ENCODE assay signal across 9 mouse cellular contexts in the genomic region with DNA sequence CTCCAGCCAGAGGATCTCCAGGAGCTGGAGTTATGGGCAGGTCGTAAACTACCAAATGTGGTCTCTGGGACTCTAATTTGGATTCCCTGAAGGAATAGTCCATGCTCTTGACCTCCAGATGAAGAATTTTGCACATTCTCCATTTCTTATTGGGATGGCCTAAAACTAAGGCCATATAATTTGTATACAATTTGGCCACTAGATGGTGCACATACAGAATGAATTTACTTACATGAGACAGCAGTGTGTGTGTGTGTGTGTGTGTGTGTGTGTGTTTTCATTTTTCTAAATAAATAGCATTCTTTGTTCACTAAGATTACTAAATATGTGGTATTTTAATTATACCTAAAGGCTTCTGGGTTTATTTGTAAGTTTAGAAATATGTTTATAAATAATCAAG.
A peak's percentile ranks its signal among the peaks of the same experiment; 100 is the strongest.
DNase-seq lines count a peak whose midpoint lies in the region; TF ChIP-seq lines count a peak whose summit lies in the region.
"Had no signal": no experiment of that assay in that cellular context is flagged by ENCODE, and none has a peak within 500 bp of the region (broad histone marks: within the 10 kb centered on the region; RNA-seq: fewer than 3 reads in every experiment).

No protein-coding gene starts in this region.

- H3K4me3 ChIP-seq in gastrocnemius, adult 2 months, result no peak overlapping the region
- H3K4me3 ChIP-seq in lung, adult 2 months (replicated peaks; ENCODE audit: extremely low read depth, low read depth, low read length), result no peak overlapping the region
- H3K4me3 ChIP-seq: neural tube, embryonic 12.5 days had no signal

- H3K4me1 ChIP-seq in lung, adult 2 months (ENCODE audit: control insufficient read depth, insufficient read depth, low read length), result no peaks in the 10 kb centered on the region
- H3K4me1 ChIP-seq: neural tube, embryonic 12.5 days had no signal

- TF ChIP-seq CTCF in gastrocnemius, adult 2 months (IDR thresholded peaks at IDR 0.05), result peak; percentile 66
- no peak for TF ChIP-seq CTCF in lung, adult 2 months (IDR thresholded peaks at IDR 0.05; ENCODE audit: insufficient read depth, low read length)

- intact Hi-C loops in gastrocnemius, adult 2 months (cut with DNase I), result loop anchor here (2.0 kb wide), 1 partner anchor 168 kb away; no protein-coding TSS in a partner anchor

- WGBS in lung, adult 2 months, result 79% methylated on average over 1 of the region's 1 CpGs

- no peak for TF ChIP-seq POLR2A in lung, adult 2 months (IDR thresholded peaks at IDR 0.05; ENCODE audit: borderline replicate concordance, extremely low read depth, low read depth, low read length)

- no peak overlapping the region for H3K27ac ChIP-seq in gastrocnemius, adult 2 months
- H3K27ac ChIP-seq: neural tube, embryonic 12.5 days had no signal

- no peak for DNase-seq in gastrocnemius, adult 2 months
- DNase-seq in gastrocnemius, adult 8-10 months (ENCODE audit: low spot score in 2 of 2), result no peak
- peak; percentile 53 for DNase-seq in lung, postnatal 10 days
- DNase-seq in lung, adult 2 months, result no peak
- peak; percentile 54 for DNase-seq in brain, embryonic 18.5 days (ENCODE audit: low read depth, low spot score)
- DNase-seq in retina, embryonic 14.5 days (ENCODE audit: low spot score), result peak; percentile 80
- no peak for DNase-seq in thymus, adult 18-20 months
- no peak for DNase-seq in adrenal gland, adult 18-20 months (ENCODE audit: low spot score in 2 of 2)

Comparison
In these comparisons a context has a peak if more than half of its experiments do, and no peak if none do; other contexts are left out.
1. DNase-seq: peak in lung, postnatal 10 days (single experiment), brain, embryonic 18.5 days (single experiment) and retina, embryonic 14.5 days (single experiment); none in gastrocnemius, adult 2 months (single experiment), gastrocnemius, adult 8-10 months (0 of 2), lung, adult 2 months (single experiment), thymus, adult 18-20 months (0 of 2) and adrenal gland, adult 18-20 months (0 of 2).